Mouse (Mus musculus) liver, adult 2 months (tissue): ENCODE measurements around the gene Tmem132b.

Experiments used
- CTCF ChIP-seq: fragments of 200-500 bp; IDR thresholded peaks from 2 replicates; pipeline ENCODE4 v1.5.1; 2011; ENCODE audit warnings: low read depth, low read length, control low read depth
- POLR2A ChIP-seq: fragments of 200-500 bp; IDR thresholded peaks from 2 replicates; pipeline ENCODE4 v1.6.1; 2011; ENCODE audit warnings: low read length, control low read depth; ENCODE audit not compliant: insufficient read depth; ENCODE audit errors: extremely low read depth

DNA sequence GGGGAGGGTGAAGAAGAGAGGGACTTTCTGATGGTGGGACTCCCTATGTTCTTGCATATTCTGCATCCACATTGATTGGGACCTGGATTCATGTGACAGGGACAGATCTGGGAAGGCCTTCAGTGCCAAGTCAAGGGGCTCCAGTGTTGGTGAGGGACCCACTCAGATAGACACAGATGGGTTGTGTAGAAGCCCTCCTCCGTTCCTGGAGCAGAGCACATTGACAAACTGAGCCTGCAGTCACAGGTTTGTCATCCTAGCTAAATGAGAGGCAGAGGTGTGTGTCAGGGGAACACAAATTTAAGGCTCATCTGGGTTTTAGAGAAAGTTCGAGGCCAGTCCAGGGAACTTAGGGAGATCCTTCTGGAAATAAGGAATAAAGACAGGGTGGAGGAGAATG is 51.7 kb downstream of the Tmem132b start:
- TF ChIP-seq CTCF (no peak), POLR2A (no peak)
